Mouse (Mus musculus) gastrocnemius, postnatal 4 days (tissue): ENCODE results near the gene Cenpa. TPM values are rescaled to one million over a fixed set of nuclear protein-coding genes. Genes with fewer than 3 reads are reported as not detected.

Experiments
- DNase-seq, 2 experiments: peaks; one replicate each; pipeline ENCODE4 v3.0.0; 2021 to 2022; ENCODE audit warnings: low spot score in 2 of 2, mixed read lengths in 2 of 2
- total RNA-seq, 2 experiments: library from RNA; stranded (reverse); gene quantifications; 2 replicates each; pipeline ENCODE4 v1.2.3; 2021

The Cenpa gene
- total RNA-seq, 2 experiments from 2014 or later, result 28.7 to 39.2 TPM

GRCm38 (mm10) chr5:30643477-30644179 lies 22.9 kb upstream of the Cenpa start:
- no peak for DNase-seq

GRCm38 (mm10) chr5:30646036-30646435 lies 20.5 kb upstream of the Cenpa start:
- no peak for DNase-seq

DNA sequence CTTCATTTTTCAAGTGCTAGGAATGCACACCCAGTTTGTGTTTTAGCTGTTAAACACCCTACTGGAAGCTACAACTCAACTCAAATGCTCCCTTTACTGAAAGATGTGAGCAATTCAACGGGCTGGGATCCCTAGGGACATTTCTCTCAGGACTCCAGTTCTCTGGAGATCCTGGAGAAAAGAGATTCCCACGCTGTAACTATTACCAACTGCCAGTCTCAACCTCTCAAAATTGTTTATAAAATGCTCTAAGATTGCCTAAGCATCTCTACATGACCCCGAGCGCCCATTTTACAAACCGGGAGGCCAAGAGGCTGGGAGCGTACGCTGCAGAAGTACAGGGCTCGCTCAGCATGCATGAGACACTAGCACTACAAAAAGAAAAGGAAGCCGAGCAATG lies 19.2 kb upstream of the Cenpa start:
- no peak for DNase-seq

DNA sequence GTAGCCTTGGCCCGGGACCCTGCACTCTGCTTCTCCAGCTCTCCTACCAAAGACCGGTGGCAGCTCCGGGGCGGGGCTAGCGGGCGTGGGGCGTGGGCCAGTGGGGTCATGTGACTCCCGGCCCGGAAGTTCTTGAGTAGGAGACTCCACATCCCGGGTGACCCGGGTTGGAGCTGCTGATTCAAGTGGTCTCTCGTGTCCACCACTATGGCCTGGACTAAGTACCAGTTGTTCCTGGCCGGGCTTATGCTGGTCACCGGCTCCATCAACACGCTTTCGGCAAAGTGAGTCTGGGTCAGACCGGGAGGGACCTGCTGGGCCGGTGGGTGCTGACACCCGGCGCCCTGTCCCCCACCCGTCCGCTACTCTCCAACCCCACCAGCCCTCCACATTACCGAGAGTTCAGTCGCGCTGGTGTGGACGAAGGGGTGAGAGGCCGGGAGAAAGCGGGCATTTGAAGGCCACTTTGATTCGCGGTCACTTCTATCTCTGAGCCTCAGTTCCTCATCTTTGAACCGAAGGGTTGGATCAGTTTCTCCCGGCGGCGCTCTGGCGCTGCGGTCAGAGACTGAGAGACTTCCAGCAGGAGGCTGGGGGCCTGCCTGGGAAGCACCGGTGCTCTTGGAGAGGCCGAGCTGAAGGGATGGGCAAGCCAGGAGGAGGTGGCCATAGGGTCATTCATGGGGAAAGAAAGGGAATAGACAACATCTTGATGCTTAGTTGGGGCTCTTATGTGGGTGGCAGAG lies 18.6 kb upstream of the Cenpa start, which contains the start of gene Slc35f6:
Gene Slc35f6 (plus strand): TSS at position 119 of the 746 bp plus-strand sequence.
- peak; percentile 91 to 94 for DNase-seq

- no peak for DNase-seq
These were observed 17.0 kb upstream of the Cenpa start for GRCm38 (mm10) chr5:30649558-30649957.

GRCm38 (mm10) chr5:30650756-30651155 lies 15.8 kb upstream of the Cenpa start:
- no peak for DNase-seq

DNA sequence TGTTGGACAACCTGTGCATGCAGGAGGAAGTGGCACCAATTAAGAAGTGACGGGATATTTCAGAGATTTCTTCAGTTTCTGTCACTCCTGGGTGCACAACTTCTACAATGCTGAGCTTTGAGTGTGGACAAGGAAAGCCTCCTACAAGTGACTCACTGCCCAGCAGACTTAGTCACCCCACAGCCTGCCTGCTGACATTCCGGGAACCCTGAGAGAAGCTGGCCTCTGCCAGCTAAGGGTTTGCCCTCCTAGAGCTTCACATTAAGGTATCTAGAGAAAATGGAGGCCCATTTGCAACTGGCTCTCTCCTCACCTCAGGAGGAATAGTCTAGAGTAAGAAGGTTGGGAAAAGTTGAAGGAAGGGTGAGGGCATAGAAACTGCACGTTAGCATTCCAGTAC lies 15.0 kb upstream of the Cenpa start:
- DNase-seq, result no peak

GRCm38 (mm10) chr5:30653246-30653645 lies 13.3 kb upstream of the Cenpa start:
- DNase-seq, result no peak

DNA sequence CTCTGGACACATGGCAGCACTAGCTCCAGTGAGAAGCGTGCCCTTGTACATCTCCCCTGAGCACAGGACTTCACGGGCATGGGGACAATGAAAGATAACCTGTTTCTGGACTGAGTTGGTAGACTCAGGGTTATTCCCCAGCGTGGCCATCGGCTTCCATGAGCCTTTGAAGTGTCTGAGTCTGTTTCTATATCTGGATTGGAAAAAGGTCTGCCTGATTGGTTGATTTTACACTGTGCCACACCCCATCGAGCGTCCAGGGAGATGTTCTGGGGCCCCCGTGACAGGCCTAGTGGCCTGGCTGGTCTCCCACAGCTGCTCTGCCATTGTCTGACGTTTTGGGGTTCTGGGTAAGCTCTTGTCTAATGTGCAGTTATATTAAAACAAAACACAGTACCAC lies 11.5 kb upstream of the Cenpa start:
- no peak for DNase-seq

GRCm38 (mm10) chr5:30655526-30656195 lies 10.9 kb upstream of the Cenpa start:
- no peak for DNase-seq

- no peak for DNase-seq
These were observed 7.5 kb upstream of the Cenpa start for GRCm38 (mm10) chr5:30659042-30659441.

DNA sequence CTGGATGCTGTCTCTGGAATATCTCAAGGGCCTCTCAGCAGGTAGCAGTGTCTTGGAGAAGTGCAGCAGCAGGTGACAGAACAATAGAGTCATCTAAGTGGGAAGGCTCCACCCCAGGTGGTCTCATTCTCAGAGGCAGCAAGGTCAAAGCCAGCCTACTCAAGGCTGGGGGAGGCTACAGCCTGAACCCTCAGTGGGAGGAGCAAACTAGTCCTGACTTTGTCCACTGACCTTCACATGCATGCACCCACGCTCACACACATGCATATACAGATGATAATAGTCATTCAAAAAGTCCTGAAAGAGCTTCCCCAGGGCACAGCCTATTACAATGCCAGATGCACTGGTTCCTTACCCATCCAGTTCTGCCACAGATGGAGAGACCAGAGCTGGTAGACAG lies 6.3 kb upstream of the Cenpa start:
- no peak for DNase-seq

GRCm38 (mm10) chr5:30660813-30661212 lies 5.8 kb upstream of the Cenpa start:
- no peak for DNase-seq

- no peak for DNase-seq
These were observed 1.2 kb upstream of the Cenpa start for GRCm38 (mm10) chr5:30665360-30665759.

GRCm38 (mm10) chr5:30665968-30666367 lies 609 bp upstream of the Cenpa start:
- no peak for DNase-seq

DNA sequence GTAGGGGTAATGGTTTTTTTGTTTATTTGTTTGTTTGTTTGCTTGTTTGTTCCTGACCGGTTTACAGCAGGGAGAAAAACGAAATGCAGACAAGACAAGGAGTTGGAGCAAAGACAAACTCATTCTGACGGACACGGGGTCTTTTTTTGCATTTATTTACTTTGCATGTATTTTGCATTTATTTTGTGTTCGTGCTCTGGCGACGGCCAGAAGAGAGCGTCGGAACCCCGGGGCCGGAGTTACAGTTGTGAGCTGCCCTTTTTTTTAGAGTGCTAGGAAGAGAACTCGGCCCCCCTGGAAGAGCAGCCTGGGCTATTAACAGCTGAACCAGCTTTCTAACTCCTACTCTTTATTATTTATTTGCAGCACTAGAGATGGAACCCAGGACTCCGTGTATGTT lies 638 bp downstream of the Cenpa start:
- no peak for DNase-seq

- DNase-seq, result no peak
These were observed 1.1 kb downstream of the Cenpa start for GRCm38 (mm10) chr5:30667686-30668085.

DNA sequence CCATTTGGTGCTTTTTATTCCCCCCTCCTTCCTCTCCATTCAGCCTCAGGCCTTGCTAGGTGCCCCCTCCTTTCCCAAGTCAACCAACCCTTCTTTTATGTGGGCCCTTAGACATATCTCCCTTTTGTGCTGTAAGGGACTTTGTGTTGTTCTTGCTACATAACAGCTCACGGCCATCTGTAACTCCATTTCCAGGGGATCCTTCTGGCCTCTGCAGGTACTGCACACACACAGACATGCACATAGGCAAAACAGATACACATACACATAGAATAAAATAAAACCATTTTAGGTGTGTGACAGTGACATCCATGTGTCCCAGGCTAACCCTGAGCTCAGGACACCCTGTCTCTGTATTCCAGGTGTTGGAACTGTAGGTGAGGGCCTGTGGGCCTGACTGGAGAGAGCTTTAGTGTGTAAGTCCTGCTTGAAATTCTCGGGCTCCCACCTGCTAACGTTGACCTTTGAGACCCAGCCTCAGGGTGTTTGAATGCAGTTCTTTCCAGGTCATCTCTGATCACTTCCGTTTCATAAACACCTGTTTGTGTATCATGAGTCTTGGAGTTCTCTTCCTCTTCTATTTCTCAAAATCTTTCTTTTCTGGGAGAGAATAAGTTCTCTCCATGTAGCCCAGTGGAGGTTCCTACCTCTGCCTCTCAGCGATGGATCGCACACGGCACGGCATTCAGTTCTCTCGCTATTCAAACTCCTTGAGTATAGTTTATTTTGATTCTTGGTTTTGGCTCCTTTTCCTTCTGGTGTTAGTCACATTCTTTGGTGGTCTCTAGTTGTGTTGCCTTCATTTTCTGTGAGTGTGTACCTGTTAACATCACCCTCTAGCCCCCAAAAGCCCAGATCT lies 2.3 kb downstream of the Cenpa start:
- DNase-seq, result no peak

DNA sequence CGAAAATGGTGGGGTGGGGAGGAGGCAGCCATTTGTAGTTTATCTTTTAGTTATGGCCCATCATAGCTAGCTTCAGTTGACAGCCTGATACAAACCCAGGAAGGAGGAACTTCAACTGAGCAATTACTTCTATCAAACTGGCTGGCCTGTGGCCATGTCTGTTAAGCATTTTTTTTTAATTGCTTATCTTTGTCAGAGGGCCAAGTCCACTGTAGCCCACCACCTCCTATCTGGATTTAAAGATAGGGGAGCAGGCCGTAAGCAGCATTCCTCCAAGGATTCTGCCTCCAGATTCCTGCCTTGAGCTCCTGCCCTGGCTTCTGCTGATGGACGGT lies 2.9 kb downstream of the Cenpa start:
- DNase-seq, result no peak

DNA sequence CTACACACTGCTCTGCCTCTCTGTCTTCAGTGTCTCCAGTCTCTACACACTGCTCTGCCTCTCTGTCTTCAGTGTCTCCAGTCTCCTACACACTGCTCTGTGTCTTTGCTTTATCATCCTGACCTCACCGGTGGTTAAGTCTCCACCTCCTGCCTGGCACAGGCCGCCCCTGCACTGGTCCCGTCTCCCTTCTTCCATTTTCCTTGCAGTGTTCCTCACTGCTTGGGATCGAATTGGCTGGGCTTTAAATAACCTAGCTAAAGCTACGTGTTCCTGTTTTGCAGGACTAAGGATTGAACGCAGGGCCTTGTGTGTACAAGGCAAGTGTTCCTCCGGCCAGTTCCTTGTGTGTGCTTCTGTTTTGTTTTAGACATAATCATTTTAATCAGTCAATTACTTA lies 3.5 kb downstream of the Cenpa start:
- no peak for DNase-seq

- no peak for DNase-seq
These were observed 7.4 kb downstream of the Cenpa start for GRCm38 (mm10) chr5:30674001-30674400.
